Mouse (Mus musculus): ENCODE measurements around the gene Papln.

The Papln gene

GRCm38 (mm10) chr12:83830424-83830823, 67.0 kb downstream of the Papln start:
- DNase-seq (ENCODE audit: low spot score) = no peak

- DNase-seq (ENCODE audit: low spot score) = no peak
Observed at GRCm38 (mm10) chr12:83833979-83834378, 70.5 kb downstream of the Papln start.

GRCm38 (mm10) chr12:83841409-83842190, 78.2 kb downstream of the Papln start:
- DNase-seq (ENCODE audit: low spot score) = no peak
